Mouse (Mus musculus): ENCODE measurements around the gene Olfr1495. TPM values are rescaled to one million over a fixed set of nuclear protein-coding genes. Genes with fewer than 3 reads are reported as not detected.

Olfr1495 gene
- polyA plus RNA-seq, 1 experiment from 2014 or later = not detected

DNA sequence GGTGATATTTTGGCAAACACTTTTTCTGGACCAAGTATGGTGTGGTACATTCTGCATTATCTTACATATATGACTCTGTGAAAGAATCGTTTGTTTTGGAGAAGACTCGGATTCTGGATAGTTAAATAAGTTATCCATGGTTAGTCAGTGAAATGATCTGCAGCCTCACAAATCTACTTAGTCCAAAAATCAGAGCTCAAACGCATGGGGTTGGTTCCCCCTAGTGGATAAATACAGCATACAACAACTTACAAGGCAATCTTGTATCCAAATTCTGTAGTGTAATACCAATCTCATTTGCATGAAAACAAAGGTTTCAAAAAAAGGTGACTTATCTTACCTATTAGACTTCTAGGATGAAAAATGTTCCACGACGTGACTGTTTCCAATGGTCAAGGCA, 54.4 kb downstream of the Olfr1495 start:
- H3K9me3 ChIP-seq (replicated peaks; ENCODE audit: control insufficient read depth, low read length) = no peaks in the 10 kb centered on the region
- H3K9ac ChIP-seq (ENCODE audit: low read depth, low read length) = no peak overlapping the region
- H3K36me3 ChIP-seq (ENCODE audit: control insufficient read depth, insufficient read depth) = no peaks in the 10 kb centered on the region
- H3K27me3 ChIP-seq (ENCODE audit: control insufficient read depth, insufficient read depth, low read depth, low read length) = no peaks in the 10 kb centered on the region
- H3K4me2 ChIP-seq (ENCODE audit: low read depth, low read length) = no peak overlapping the region
- no peak for ATAC-seq (ENCODE audit: low read depth)
- no peak overlapping the region for H3K27ac ChIP-seq (ENCODE audit: low read length)
- 18% methylated on average over 5 of the region's 5 CpGs for WGBS (ENCODE audit: insufficient replicate concordance)
- H3K4me3 ChIP-seq (ENCODE audit: low read depth, low read length) = no peak overlapping the region
- H3K4me1 ChIP-seq (ENCODE audit: control insufficient read depth, low read depth, low read length) = no peaks in the 10 kb centered on the region

DNA sequence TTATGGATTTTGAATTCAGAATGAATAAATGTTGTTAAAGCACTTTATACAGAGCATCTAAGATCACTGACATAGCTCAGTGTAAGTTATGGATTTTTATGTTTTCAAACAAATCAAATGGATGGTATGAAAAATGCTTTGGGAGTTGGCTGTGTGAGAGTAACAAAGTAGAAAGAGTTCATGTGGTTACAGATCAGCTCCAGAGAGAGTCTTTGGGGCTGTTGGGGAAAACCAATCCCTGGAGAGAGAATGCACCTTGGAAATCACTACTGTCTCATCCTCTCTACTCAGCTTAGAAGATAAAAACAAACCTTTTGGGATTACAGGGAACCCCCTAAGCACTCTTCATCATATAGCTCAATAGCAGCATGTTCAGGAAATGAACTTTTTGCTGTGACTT, 54.9 kb downstream of the Olfr1495 start, which contains the start of gene Olfr1499:
Olfr1499 (minus strand) TSS at position 101 of the 400 bp plus-strand sequence.
- ATAC-seq (ENCODE audit: low read depth) = no peak
- H3K4me1 ChIP-seq (ENCODE audit: control insufficient read depth, low read depth, low read length) = no peaks in the 10 kb centered on the region
- no peak within 1 kb of the TSS for H3K4me2 ChIP-seq (ENCODE audit: low read depth, low read length)
- no peaks in the 10 kb centered on the region for H3K36me3 ChIP-seq (ENCODE audit: control insufficient read depth, insufficient read depth)
- no peaks in the 10 kb centered on the region for H3K27me3 ChIP-seq (ENCODE audit: control insufficient read depth, insufficient read depth, low read depth, low read length)
- H3K27ac ChIP-seq (ENCODE audit: low read length) = no peak within 1 kb of the TSS
- H3K9ac ChIP-seq (ENCODE audit: low read depth, low read length) = no peak within 1 kb of the TSS
- H3K4me3 ChIP-seq (ENCODE audit: low read depth, low read length) = no peak within 1 kb of the TSS
- H3K9me3 ChIP-seq (replicated peaks; ENCODE audit: control insufficient read depth, low read length) = no peaks in the 10 kb centered on the region

Other genes with a start within 250 kb of the Olfr1495 start
- not detected in 2 replicates for gene Olfr1480, start 236.7 kb upstream of the Olfr1495 start, polyA plus RNA-seq (2015; fragmentation: Nextera tagmentation; extraction: Ambion mirVana)
- not detected in 2 replicates for gene Olfr1484, start 181.1 kb upstream of the Olfr1495 start, polyA plus RNA-seq (2015; fragmentation: Nextera tagmentation; extraction: Ambion mirVana)
- gene Olfr1487, start 147.2 kb upstream of the Olfr1495 start, polyA plus RNA-seq (2015; fragmentation: Nextera tagmentation; extraction: Ambion mirVana) = not detected in 2 replicates
- not detected in 2 replicates for gene Olfr1489, start 133.0 kb upstream of the Olfr1495 start, polyA plus RNA-seq (2015; fragmentation: Nextera tagmentation; extraction: Ambion mirVana)
- gene Olfr1490, start 113.5 kb upstream of the Olfr1495 start, polyA plus RNA-seq (2015; fragmentation: Nextera tagmentation; extraction: Ambion mirVana) = not detected in 2 replicates
- not detected in 2 replicates for gene Olfr1491, start 67.3 kb upstream of the Olfr1495 start, polyA plus RNA-seq (2015; fragmentation: Nextera tagmentation; extraction: Ambion mirVana)
- not detected in 2 replicates for gene Olfr1493-ps1, start 41.3 kb upstream of the Olfr1495 start, polyA plus RNA-seq (2015; fragmentation: Nextera tagmentation; extraction: Ambion mirVana)
- gene Olfr1494, start 24.9 kb upstream of the Olfr1495 start, polyA plus RNA-seq (2015; fragmentation: Nextera tagmentation; extraction: Ambion mirVana) = not detected in 2 replicates
- gene Olfr1496, start 13.3 kb downstream of the Olfr1495 start, polyA plus RNA-seq (2015; fragmentation: Nextera tagmentation; extraction: Ambion mirVana) = not detected in 2 replicates
- not detected in 2 replicates for gene Olfr1497, start 33.6 kb downstream of the Olfr1495 start, polyA plus RNA-seq (2015; fragmentation: Nextera tagmentation; extraction: Ambion mirVana)
- not detected in 2 replicates for gene Olfr1499, start 54.8 kb downstream of the Olfr1495 start, polyA plus RNA-seq (2015; fragmentation: Nextera tagmentation; extraction: Ambion mirVana)
- gene Olfr1500, start 65.9 kb downstream of the Olfr1495 start, polyA plus RNA-seq (2015; fragmentation: Nextera tagmentation; extraction: Ambion mirVana) = not detected in 2 replicates
- not detected in 2 replicates for gene Olfr1501, start 86.1 kb downstream of the Olfr1495 start, polyA plus RNA-seq (2015; fragmentation: Nextera tagmentation; extraction: Ambion mirVana)
- gene Olfr1502, start 97.2 kb downstream of the Olfr1495 start, polyA plus RNA-seq (2015; fragmentation: Nextera tagmentation; extraction: Ambion mirVana) = not detected in 2 replicates
- not detected in 2 replicates for gene Olfr1504, start 133.3 kb downstream of the Olfr1495 start, polyA plus RNA-seq (2015; fragmentation: Nextera tagmentation; extraction: Ambion mirVana)
- not detected in 2 replicates for gene Olfr1505, start 148.9 kb downstream of the Olfr1495 start, polyA plus RNA-seq (2015; fragmentation: Nextera tagmentation; extraction: Ambion mirVana)